Mouse (Mus musculus): Measurements from ENCODE around the gene Prf1. TPM values are rescaled to one million over a fixed set of nuclear protein-coding genes. Genes with fewer than 3 reads are reported as not detected.

Prf1 gene
- polyA plus RNA-seq, 1 experiment from 2014 or later, result not detected

- ATAC-seq (ENCODE audit: insufficient number of reproducible peaks, insufficient read depth, low FRiP score, low TSS enrichment, low read depth), result no peak
- H3K27ac ChIP-seq, result no peak overlapping the region
- no peak overlapping the region for H3K4me2 ChIP-seq
- H3K9me3 ChIP-seq, result no peaks in the 10 kb centered on the region
- H3K4me3 ChIP-seq, result no peak overlapping the region
- peaks cover 7% of the 10 kb centered on the region for H3K36me3 ChIP-seq
- peaks cover 23% of the 10 kb centered on the region for H3K4me1 ChIP-seq
- 36% methylated on average over 9 of the region's 9 CpGs for WGBS
- no peaks in the 10 kb centered on the region for H3K27me3 ChIP-seq
- no peak overlapping the region for H3K9ac ChIP-seq
Measured at GRCm38 (mm10) chr10:61315324-61315880, 17.8 kb downstream of the Prf1 start.

DNA sequence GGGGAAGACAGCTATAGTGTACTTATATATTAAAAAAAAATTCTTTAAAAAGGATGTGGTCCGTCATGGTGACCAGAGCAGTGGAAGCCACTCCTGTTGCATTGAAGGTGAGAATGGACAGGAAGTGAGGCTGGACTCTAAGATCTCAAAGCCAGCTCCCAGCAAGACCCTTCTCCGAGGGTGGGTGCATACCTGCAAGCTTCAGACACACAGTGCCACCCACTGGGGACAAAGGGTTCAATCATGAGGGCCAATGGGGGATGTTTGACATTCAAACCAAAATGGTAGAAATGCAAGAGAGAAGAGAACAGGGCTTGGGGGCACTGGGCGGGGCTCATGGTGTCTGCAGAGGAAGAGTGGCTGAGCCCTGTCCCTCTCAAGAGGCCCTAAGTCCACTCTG is 20.9 kb downstream of the Prf1 start:
- Histone ChIP-seq H3K27ac (no peak overlapping the region), H3K4me3 (no peak overlapping the region), H3K9ac (no peak overlapping the region), H3K36me3 (peaks cover 33% of the 10 kb centered on the region), H3K9me3 (no peaks in the 10 kb centered on the region), H3K4me2 (no peak overlapping the region), H3K27me3 (no peaks in the 10 kb centered on the region), H3K4me1 (peaks cover 12% of the 10 kb centered on the region; the same call in 1 of the 2 replicates)
- ATAC-seq (ENCODE audit: insufficient number of reproducible peaks, insufficient read depth, low FRiP score, low TSS enrichment, low read depth), result no peak
- WGBS, result 84% methylated on average over 3 of the region's 3 CpGs

- no peak overlapping the region for H3K9ac ChIP-seq
- H3K4me1 ChIP-seq, result peaks cover 16% of the 10 kb centered on the region
- H3K36me3 ChIP-seq, result peaks cover 32% of the 10 kb centered on the region
- no peaks in the 10 kb centered on the region for H3K27me3 ChIP-seq
- WGBS, result 71% methylated on average over 8 of the region's 8 CpGs
- H3K9me3 ChIP-seq, result no peaks in the 10 kb centered on the region
- no peak for ATAC-seq (ENCODE audit: insufficient number of reproducible peaks, insufficient read depth, low FRiP score, low TSS enrichment, low read depth)
- H3K27ac ChIP-seq, result no peak overlapping the region
- H3K4me2 ChIP-seq, result no peak overlapping the region
- no peak overlapping the region for H3K4me3 ChIP-seq
Measured at GRCm38 (mm10) chr10:61324717-61325116, 27.1 kb downstream of the Prf1 start.

DNA sequence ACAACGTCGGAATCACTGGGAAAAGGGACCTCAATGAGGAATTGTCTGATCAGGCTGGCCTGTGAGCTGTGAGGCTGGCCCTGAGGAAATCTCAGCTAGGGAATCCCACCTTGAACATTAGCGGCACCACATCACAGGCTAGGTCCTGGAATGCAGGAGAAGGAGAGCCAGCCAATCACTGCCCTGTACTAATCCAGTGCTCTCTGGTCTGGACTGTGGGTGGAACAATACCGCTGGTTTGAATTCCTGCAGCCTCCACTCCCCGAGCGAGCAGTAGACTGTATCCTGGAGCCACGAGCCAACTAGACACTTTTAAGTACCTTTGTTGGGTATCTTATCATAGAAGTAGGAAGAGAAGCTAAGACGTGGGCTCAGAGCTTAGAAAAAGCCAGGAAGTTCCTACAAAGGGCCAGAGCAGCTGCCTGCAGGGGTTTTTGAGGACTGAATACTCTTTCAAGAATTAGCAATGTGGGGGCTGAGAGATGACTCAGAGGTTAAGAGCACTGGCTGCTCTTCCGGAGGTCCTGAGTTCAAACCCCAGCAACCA is 28.2 kb downstream of the Prf1 start:
- no peaks in the 10 kb centered on the region for H3K9me3 ChIP-seq
- peaks cover 16% of the 10 kb centered on the region for H3K4me1 ChIP-seq
- no peak for ATAC-seq (ENCODE audit: insufficient number of reproducible peaks, insufficient read depth, low FRiP score, low TSS enrichment, low read depth)
- no peak overlapping the region for H3K4me2 ChIP-seq
- WGBS, result 34% methylated on average over 9 of the region's 9 CpGs
- no peak overlapping the region for H3K4me3 ChIP-seq
- peaks cover 21% of the 10 kb centered on the region for H3K36me3 ChIP-seq
- no peaks in the 10 kb centered on the region for H3K27me3 ChIP-seq
- H3K9ac ChIP-seq, result no peak overlapping the region
- no peak overlapping the region for H3K27ac ChIP-seq

DNA sequence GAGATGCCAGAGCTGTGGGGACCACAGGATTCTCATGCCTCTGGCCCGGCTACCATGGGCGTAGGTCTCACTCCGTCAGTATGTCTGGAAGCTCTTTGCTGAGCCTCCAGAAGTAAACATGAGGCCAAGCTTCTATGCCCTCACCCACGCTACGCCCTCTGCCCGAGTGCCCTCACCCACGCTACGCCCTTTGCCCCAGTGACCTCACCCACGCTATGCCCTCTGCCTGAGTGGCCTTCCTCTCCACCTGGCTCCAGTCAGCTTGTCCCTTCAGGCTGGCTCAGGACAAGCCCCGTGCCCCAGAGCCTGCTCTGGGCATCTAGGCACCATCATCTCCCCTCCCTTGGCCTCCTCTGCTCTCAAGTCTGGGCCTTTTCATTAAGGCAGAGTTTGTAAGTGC is 29.9 kb downstream of the Prf1 start:
- H3K4me3 ChIP-seq, result no peak overlapping the region
- WGBS, result 76% methylated on average over 10 of the region's 10 CpGs
- H3K9ac ChIP-seq, result no peak overlapping the region
- ATAC-seq (ENCODE audit: insufficient number of reproducible peaks, insufficient read depth, low FRiP score, low TSS enrichment, low read depth), result no peak
- H3K27me3 ChIP-seq, result no peaks in the 10 kb centered on the region
- no peaks in the 10 kb centered on the region for H3K9me3 ChIP-seq
- no peak overlapping the region for H3K4me2 ChIP-seq
- no peak overlapping the region for H3K27ac ChIP-seq
- peaks cover 16% of the 10 kb centered on the region for H3K4me1 ChIP-seq
- H3K36me3 ChIP-seq, result peaks cover 9% of the 10 kb centered on the region; the same call in 1 of the 2 replicates

GRCm38 (mm10) chr10:61328927-61329326 is 31.3 kb downstream of the Prf1 start:
- H3K4me2 ChIP-seq, result no peak overlapping the region
- H3K9me3 ChIP-seq, result no peaks in the 10 kb centered on the region
- no peak overlapping the region for H3K27ac ChIP-seq
- peaks cover 7% of the 10 kb centered on the region for H3K36me3 ChIP-seq
- no peak for ATAC-seq (ENCODE audit: insufficient number of reproducible peaks, insufficient read depth, low FRiP score, low TSS enrichment, low read depth)
- H3K27me3 ChIP-seq, result no peaks in the 10 kb centered on the region
- WGBS, result 34% methylated on average over 7 of the region's 7 CpGs
- peaks cover 16% of the 10 kb centered on the region for H3K4me1 ChIP-seq
- H3K9ac ChIP-seq, result no peak overlapping the region
- H3K4me3 ChIP-seq, result no peak overlapping the region

GRCm38 (mm10) chr10:61331046-61331445 is 33.4 kb downstream of the Prf1 start:
- Histone ChIP-seq H3K4me3 (no peak overlapping the region), H3K36me3 (peaks cover 7% of the 10 kb centered on the region), H3K4me2 (no peak overlapping the region), H3K9me3 (no peaks in the 10 kb centered on the region), H3K27ac (peak overlapping the region; percentile 16; the same call in 1 of the 2 replicates), H3K4me1 (peaks cover 12% of the 10 kb centered on the region), H3K9ac (no peak overlapping the region), H3K27me3 (no peaks in the 10 kb centered on the region)
- ATAC-seq (ENCODE audit: insufficient number of reproducible peaks, insufficient read depth, low FRiP score, low TSS enrichment, low read depth), result no peak
- 87% methylated on average over 5 of the region's 5 CpGs for WGBS

GRCm38 (mm10) chr10:61334545-61334944 is 36.9 kb downstream of the Prf1 start:
- Histone ChIP-seq H3K9me3 (no peaks in the 10 kb centered on the region), H3K36me3 (peaks cover 7% of the 10 kb centered on the region), H3K4me3 (no peak overlapping the region), H3K27ac (no peak overlapping the region), H3K27me3 (no peaks in the 10 kb centered on the region), H3K9ac (no peak overlapping the region), H3K4me1 (no peaks in the 10 kb centered on the region), H3K4me2 (no peak overlapping the region)
- WGBS, result 67% methylated on average over 7 of the region's 7 CpGs
- no peak for ATAC-seq (ENCODE audit: insufficient number of reproducible peaks, insufficient read depth, low FRiP score, low TSS enrichment, low read depth)

GRCm38 (mm10) chr10:61336137-61336536 is 38.5 kb downstream of the Prf1 start:
- no peaks in the 10 kb centered on the region for H3K27me3 ChIP-seq
- H3K9ac ChIP-seq, result no peak overlapping the region
- WGBS, result 27% methylated on average over 6 of the region's 6 CpGs
- ATAC-seq (ENCODE audit: insufficient number of reproducible peaks, insufficient read depth, low FRiP score, low TSS enrichment, low read depth), result no peak
- no peaks in the 10 kb centered on the region for H3K9me3 ChIP-seq
- H3K27ac ChIP-seq, result no peak overlapping the region
- H3K4me2 ChIP-seq, result no peak overlapping the region
- peaks cover 7% of the 10 kb centered on the region for H3K36me3 ChIP-seq
- H3K4me1 ChIP-seq, result no peaks in the 10 kb centered on the region
- H3K4me3 ChIP-seq, result no peak overlapping the region

DNA sequence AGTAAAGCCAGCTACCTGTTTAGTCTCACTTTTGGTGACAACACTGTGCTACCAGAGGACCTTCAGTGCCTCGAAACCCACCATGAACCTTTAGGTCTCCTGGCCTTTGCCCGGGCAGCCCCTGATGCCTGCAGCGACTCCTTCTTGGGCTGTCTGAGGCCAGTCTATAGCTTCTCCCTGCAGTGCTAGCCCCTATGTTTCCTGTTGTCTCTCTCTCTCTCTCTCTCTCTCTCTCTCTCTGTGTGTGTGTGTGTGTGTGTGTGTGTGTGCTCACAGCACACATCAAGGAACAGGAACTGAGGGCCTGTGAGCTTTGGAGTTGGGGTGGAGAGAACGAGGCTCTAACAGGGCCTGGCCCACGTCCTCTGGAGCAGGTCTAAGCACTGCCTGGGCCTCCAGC is 39.0 kb downstream of the Prf1 start:
- Histone ChIP-seq H3K9me3 (no peaks in the 10 kb centered on the region), H3K27ac (no peak overlapping the region), H3K27me3 (no peaks in the 10 kb centered on the region), H3K9ac (no peak overlapping the region), H3K4me3 (no peak overlapping the region), H3K4me2 (no peak overlapping the region), H3K36me3 (peaks cover 7% of the 10 kb centered on the region), H3K4me1 (peaks cover under 1% of the 10 kb centered on the region; the same call in 1 of the 2 replicates)
- no peak for ATAC-seq (ENCODE audit: insufficient number of reproducible peaks, insufficient read depth, low FRiP score, low TSS enrichment, low read depth)
- 73% methylated on average over 5 of the region's 5 CpGs for WGBS

GRCm38 (mm10) chr10:61337665-61338064 is 40.0 kb downstream of the Prf1 start:
- ATAC-seq (ENCODE audit: insufficient number of reproducible peaks, insufficient read depth, low FRiP score, low TSS enrichment, low read depth), result no peak
- Histone ChIP-seq H3K36me3 (peaks cover 9% of the 10 kb centered on the region), H3K27me3 (no peaks in the 10 kb centered on the region), H3K9me3 (no peaks in the 10 kb centered on the region), H3K9ac (no peak overlapping the region), H3K4me2 (no peak overlapping the region), H3K27ac (no peak overlapping the region), H3K4me3 (no peak overlapping the region), H3K4me1 (peaks cover 7% of the 10 kb centered on the region; the same call in 1 of the 2 replicates)
- 89% methylated on average over 11 of the region's 11 CpGs for WGBS

DNA sequence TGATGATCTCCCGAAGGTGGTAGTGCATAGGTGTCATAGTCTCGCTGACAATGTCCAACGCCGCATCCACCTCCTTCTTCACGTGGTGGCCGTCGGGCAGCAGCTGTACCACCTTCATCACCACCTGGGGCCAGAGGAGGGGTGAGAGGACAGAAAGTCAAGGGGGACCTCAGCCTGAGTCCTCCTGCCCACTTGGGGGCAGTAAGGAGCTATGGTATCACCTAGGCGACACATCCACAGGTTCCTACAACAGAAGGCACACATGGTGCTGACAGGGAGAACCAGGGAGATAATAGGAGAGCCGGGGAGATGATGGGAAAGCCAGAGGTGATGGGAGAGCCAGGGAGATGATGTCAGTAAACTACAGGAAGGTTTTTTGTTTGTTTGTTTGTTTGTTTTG is 41.6 kb downstream of the Prf1 start:
- Histone ChIP-seq H3K36me3 (peaks cover 10% of the 10 kb centered on the region; the same call in 1 of the 2 replicates), H3K27me3 (no peaks in the 10 kb centered on the region), H3K27ac (no peak overlapping the region), H3K4me3 (no peak overlapping the region), H3K9me3 (no peaks in the 10 kb centered on the region), H3K4me1 (peaks cover 7% of the 10 kb centered on the region; the same call in 1 of the 2 replicates), H3K9ac (no peak overlapping the region), H3K4me2 (no peak overlapping the region)
- WGBS, result 90% methylated on average over 9 of the region's 9 CpGs
- no peak for ATAC-seq (ENCODE audit: insufficient number of reproducible peaks, insufficient read depth, low FRiP score, low TSS enrichment, low read depth)
